9 mouse cellular contexts compared by ENCODE assay signal in the genomic region with DNA sequence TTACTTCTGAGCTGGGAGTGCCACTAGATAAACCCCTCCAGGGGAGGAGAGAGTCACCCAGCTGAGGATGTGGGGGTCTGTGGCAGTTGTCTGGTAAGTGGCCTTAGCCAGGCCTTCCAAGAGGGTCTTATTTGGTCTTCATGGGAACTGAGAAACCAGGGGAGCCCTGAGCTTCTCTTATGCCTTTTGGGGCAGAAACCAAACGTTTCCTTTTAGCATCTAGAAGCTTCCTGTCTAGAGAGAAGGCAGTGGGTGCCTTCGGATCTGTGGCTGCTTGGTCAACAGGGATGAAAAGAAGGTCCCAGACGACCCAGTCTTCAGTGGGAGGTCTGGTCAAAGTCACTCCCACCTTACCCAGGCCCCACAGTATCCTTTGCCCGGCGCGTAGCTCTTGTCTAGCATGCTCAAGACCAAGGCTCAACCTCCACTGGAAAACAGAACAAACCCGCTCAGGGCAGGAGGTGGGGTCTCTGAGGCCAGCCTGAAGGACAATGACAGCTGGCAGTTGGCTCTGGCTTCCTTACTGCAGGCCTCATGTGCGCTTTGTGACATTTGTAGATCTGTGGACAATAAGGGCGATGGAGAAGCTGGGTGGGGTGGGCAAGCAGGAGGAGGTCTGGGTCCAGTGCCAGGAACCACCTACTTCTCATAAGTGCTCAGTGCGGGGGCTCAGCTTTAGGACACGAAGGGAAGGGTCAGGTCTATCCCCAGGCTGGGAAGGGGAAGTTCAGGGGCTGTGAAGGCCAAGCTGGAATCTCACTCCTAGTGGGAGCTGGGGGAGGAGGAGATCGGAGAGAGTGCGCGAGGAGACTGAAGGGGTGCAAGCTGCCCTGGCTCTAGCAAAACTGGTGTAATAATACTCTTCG. TPM values are rescaled to one million over a fixed set of nuclear protein-coding genes. Genes with fewer than 3 reads are reported as not detected.
DNase-seq lines count a peak whose midpoint lies in the region; ATAC-seq and TF ChIP-seq lines count a peak whose summit lies in the region.
"Had no signal": no experiment of that assay in that cellular context is flagged by ENCODE, and none has a peak within 500 bp of the region (broad histone marks: within the 10 kb centered on the region; RNA-seq: fewer than 3 reads in every experiment).

A gene (plus strand): TSS at position 27 of the 866 bp plus-strand sequence.

- peak within 1 kb of the TSS; percentile 59 for H3K4me2 ChIP-seq in heart, embryonic 15.5 days
- H3K4me2 ChIP-seq in forebrain, embryonic 16.5 days (ENCODE audit: low read length): peak within 1 kb of the TSS; percentile 4
- H3K4me2 ChIP-seq in liver, embryonic 14.5 days (ENCODE audit: low read depth): peak within 1 kb of the TSS; percentile 36

- no peaks in the 10 kb centered on the region for H3K27me3 ChIP-seq in heart, embryonic 15.5 days
- H3K27me3 ChIP-seq in ES-Bruce4 (ENCODE audit: control insufficient read depth, insufficient read depth, low read length, poor library complexity, severe bottlenecking): no peaks in the 10 kb centered on the region
- no peaks in the 10 kb centered on the region for H3K27me3 ChIP-seq in forebrain, embryonic 16.5 days (replicated peaks; ENCODE audit: control insufficient read depth, insufficient read depth, low read length)
- H3K27me3 ChIP-seq in liver, embryonic 14.5 days (ENCODE audit: control insufficient read depth, insufficient read depth, low read length): no peaks in the 10 kb centered on the region

- 61% methylated on average over 15 of the region's 15 CpGs for WGBS in heart, embryonic 15.5 days
- 67% methylated on average over 15 of the region's 15 CpGs for WGBS in forebrain, embryonic 16.5 days
- 37% methylated on average over 15 of the region's 15 CpGs for WGBS in liver, embryonic 14.5 days (ENCODE audit: insufficient replicate concordance)

- H3K4me1 ChIP-seq in heart, embryonic 15.5 days (replicated peaks): peaks cover 18% of the 10 kb centered on the region
- no peaks in the 10 kb centered on the region for H3K4me1 ChIP-seq in ES-Bruce4 (ENCODE audit: control insufficient read depth, insufficient read depth, low read length)
- peaks cover 5% of the 10 kb centered on the region; the same call in 1 of the 2 replicates for H3K4me1 ChIP-seq in forebrain, embryonic 16.5 days (replicated peaks; ENCODE audit: control insufficient read depth, insufficient read depth, low read length)
- peaks cover 0 to 5% of the 10 kb centered on the region in 2 experiments; a peak in 1 of 4 replicates for H3K4me1 ChIP-seq in liver, embryonic 14.5 days (replicated peaks; ENCODE audit: control insufficient read depth in 2 of 2, insufficient read depth in 2 of 2, low read length in 1 of 2)

- DNase-seq in heart, postnatal 36 days: no peak
- DNase-seq in liver, embryonic 14.5 days (ENCODE audit: low read depth in 3 of 3, low spot score in 3 of 3): no peak
- no peak for DNase-seq in urinary bladder, postnatal 36 days (ENCODE audit: low spot score in 2 of 2)
- DNase-seq in left cerebral cortex, postnatal 25 days (ENCODE audit: low spot score in 2 of 2): no peak
- DNase-seq in adipocyte (ENCODE audit: low spot score): no peak

- H3K4me3 ChIP-seq in heart, embryonic 15.5 days: peak within 1 kb of the TSS; percentile 32
- peak within 1 kb of the TSS; percentile 29 for H3K4me3 ChIP-seq in ES-Bruce4 (ENCODE audit: low read depth, low read length)
- H3K4me3 ChIP-seq in forebrain, embryonic 16.5 days (replicated peaks; ENCODE audit: low read length): no peak within 1 kb of the TSS
- no peak within 1 kb of the TSS for H3K4me3 ChIP-seq in liver, embryonic 14.5 days (ENCODE audit: insufficient read depth in 1 of 2, low read depth in 2 of 2, low read length in 2 of 2)

- TF ChIP-seq CTCF in ES-Bruce4 (IDR thresholded peaks at IDR 0.05; ENCODE audit: low read depth, low read length): no peak
- TF ChIP-seq CTCF in liver, embryonic 14.5 days (IDR thresholded peaks at IDR 0.05; ENCODE audit: low read depth): no peak

- H3K9me3 ChIP-seq in heart, embryonic 15.5 days (replicated peaks): no peaks in the 10 kb centered on the region
- H3K9me3 ChIP-seq in ES-Bruce4 (replicated peaks; ENCODE audit: control insufficient read depth, insufficient read depth, low read length, poor library complexity, severe bottlenecking): no peaks in the 10 kb centered on the region
- no peaks in the 10 kb centered on the region for H3K9me3 ChIP-seq in forebrain, embryonic 16.5 days (ENCODE audit: control insufficient read depth, low read length)
- H3K9me3 ChIP-seq in liver, embryonic 14.5 days (ENCODE audit: control insufficient read depth, low read length): no peaks in the 10 kb centered on the region

- H3K36me3 ChIP-seq in heart, embryonic 15.5 days: no peaks in the 10 kb centered on the region
- no peaks in the 10 kb centered on the region for H3K36me3 ChIP-seq in ES-Bruce4 (ENCODE audit: control insufficient read depth, insufficient read depth, low read length, poor library complexity, severe bottlenecking)
- no peaks in the 10 kb centered on the region for H3K36me3 ChIP-seq in forebrain, embryonic 16.5 days (ENCODE audit: control insufficient read depth, insufficient read depth)
- H3K36me3 ChIP-seq in liver, embryonic 14.5 days (replicated peaks; ENCODE audit: control insufficient read depth, insufficient read depth, low read depth): no peaks in the 10 kb centered on the region

- intact Hi-C loops in heart, postnatal 36 days (cut with DNase I): no loop called here
- intact Hi-C loops in left cerebral cortex, postnatal 25 days (cut with DNase I): no loop called here

- H3K9ac ChIP-seq in heart, embryonic 15.5 days: peak within 1 kb of the TSS; percentile 46
- H3K9ac ChIP-seq in ES-Bruce4 (ENCODE audit: low read depth, poor library complexity, severe bottlenecking): no peak within 1 kb of the TSS
- no peak within 1 kb of the TSS for H3K9ac ChIP-seq in forebrain, embryonic 16.5 days (replicated peaks; ENCODE audit: low read depth, low read length)
- H3K9ac ChIP-seq in liver, embryonic 14.5 days (replicated peaks): no peak within 1 kb of the TSS

- TF ChIP-seq POLR2A in ES-Bruce4 (IDR thresholded peaks at IDR 0.05; ENCODE audit: insufficient read depth, low read length): no peak

- no peak for ATAC-seq in heart, embryonic 15.5 days (replicated peaks; ENCODE audit: insufficient number of reproducible peaks, insufficient read depth, low FRiP score, low read depth)
- no peak for ATAC-seq in forebrain, embryonic 16.5 days
- ATAC-seq in liver, embryonic 14.5 days (ENCODE audit: insufficient read depth): no peak

- no peak for TF ChIP-seq EP300 in ES-Bruce4 (IDR thresholded peaks at IDR 0.05; ENCODE audit: insufficient read depth, low read depth, low read length)
- no peak for TF ChIP-seq EP300 in liver, embryonic 14.5 days (IDR thresholded peaks at IDR 0.05; ENCODE audit: low read depth)

- peak within 1 kb of the TSS; percentile 29; the same call in 1 of the 2 replicates for H3K27ac ChIP-seq in heart, embryonic 15.5 days
- H3K27ac ChIP-seq in ES-Bruce4 (ENCODE audit: insufficient read depth, low read length): no peak within 1 kb of the TSS
- H3K27ac ChIP-seq in forebrain, embryonic 16.5 days (ENCODE audit: low read length): no peak within 1 kb of the TSS
- H3K27ac ChIP-seq in liver, embryonic 14.5 days: no peak within 1 kb of the TSS

RNA-seq across cellular contexts. Expression of the gene that starts here (rescaled TPM):
- 0.16 and 0.38 TPM in 2 replicates for polyA plus RNA-seq in heart, embryonic 15.5 days (2015; fragmentation: Nextera tagmentation; extraction: Ambion mirVana)
- total RNA-seq in heart, postnatal 36 days (2021): 1 to 10 TPM; 3.7 to 5.5 TPM
- polyA plus RNA-seq in ES-Bruce4 (2011; ENCODE audit: insufficient read depth, insufficient read length, low read depth, missing spikeins): 0.49 TPM in 1 of 2 replicates, not detected in the other
- polyA plus RNA-seq in forebrain, embryonic 16.5 days (2015; fragmentation: Nextera tagmentation; extraction: Ambion mirVana): not detected in 2 replicates
- polyA plus RNA-seq in liver, embryonic 14.5 days (2012; rRNA removed): 0.03 TPM in 1 of 2 replicates, not detected in the other
- not detected in 2 replicates for polyA plus RNA-seq in liver, embryonic 14.5 days (2014; fragmentation: Nextera tagmentation; extraction: Ambion mirVana)
- total RNA-seq in left cerebral cortex, postnatal 25 days (2021): not detected
- polyA plus RNA-seq: gonadal fat pad, adult 2 months had no signal

Comparison
In these comparisons a context has a peak if more than half of its experiments do, and no peak if none do; other contexts are left out.
1. RNA of the gene that starts here (total RNA-seq): 3.7 to 5.5 TPM in heart, postnatal 36 days; not detected in left cerebral cortex, postnatal 25 days; every median in the first group is over 4 times any median in the second.
2. H3K4me2 ChIP-seq: peak in every context shown above with its lines; median percentile 59 in heart, embryonic 15.5 days; 36 in liver, embryonic 14.5 days; 4 in forebrain, embryonic 16.5 days.
3. H3K4me3 ChIP-seq: peak in heart, embryonic 15.5 days (single experiment) and ES-Bruce4 (single experiment); none in forebrain, embryonic 16.5 days (single experiment) and liver, embryonic 14.5 days (0 of 2).